Mouse (Mus musculus) cortical plate, adult 2 months (tissue): ENCODE data around the gene Ugt2a3.
"Not testable (repeated sequence)": the region's sequence is repeated elsewhere in the genome, so short reads cannot be mapped to it uniquely, and the experiment has no call there.

ENCODE experiments used
- CTCF ChIP-seq: fragments of 200-500 bp; IDR thresholded peaks from 2 replicates; pipeline ENCODE4 v1.5.1; 2011; ENCODE audit warnings: mild to moderate bottlenecking, control low read depth, low read length; ENCODE audit not compliant: insufficient read depth; ENCODE audit errors: extremely low read depth
- POLR2A ChIP-seq: fragments of 200-500 bp; IDR thresholded peaks from 2 replicates; pipeline ENCODE4 v1.6.1; 2011; ENCODE audit warnings: mild to moderate bottlenecking, low read length, control low read depth; ENCODE audit not compliant: insufficient read depth; ENCODE audit errors: extremely low read depth

- not testable (repeated sequence) for TF ChIP-seq POLR2A, CTCF
Measured at GRCm38 (mm10) chr5:87347479-87348078, 10.6 kb upstream of the Ugt2a3 start.
